Mouse (Mus musculus) thymus, adult 2 months (tissue): ENCODE measurements around the gene 6030468B19Rik.

Experiments
- CTCF ChIP-seq: fragments of 200-500 bp; IDR thresholded peaks from 2 replicates; pipeline ENCODE4 v1.5.1; 2012; ENCODE audit warnings: mild to moderate bottlenecking, control low read depth, low read length, moderate library complexity, borderline replicate concordance; ENCODE audit not compliant: control insufficient read depth, poor library complexity, insufficient read depth; ENCODE audit errors: extremely low read depth
- POLR2A ChIP-seq: fragments of 200-500 bp; IDR thresholded peaks from 2 replicates; pipeline ENCODE4 v1.6.1; 2012; ENCODE audit warnings: mild to moderate bottlenecking, low read length, control low read depth, moderate library complexity; ENCODE audit not compliant: control insufficient read depth, poor library complexity, insufficient read depth; ENCODE audit errors: extremely low read depth

DNA sequence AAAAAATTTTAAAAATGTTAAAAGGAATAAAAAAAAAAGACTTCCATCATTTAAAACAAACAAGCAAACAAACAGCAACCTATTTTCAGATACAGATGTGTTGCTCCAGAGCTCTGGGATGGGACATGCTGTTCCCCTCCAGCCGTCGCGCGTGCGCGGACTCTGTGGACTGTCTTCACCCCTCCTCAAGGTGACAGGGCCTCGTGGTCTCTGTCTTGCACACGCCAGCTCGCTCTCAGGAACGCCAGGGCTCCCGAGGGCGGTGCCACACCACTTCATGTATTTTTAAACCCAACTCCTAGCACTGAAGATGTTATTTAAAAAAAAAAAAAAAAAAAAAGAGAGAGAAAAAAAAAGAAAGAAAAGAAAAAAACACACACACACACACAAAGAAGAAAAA lies 35.2 kb upstream of the 6030468B19Rik start:
- TF ChIP-seq POLR2A = no peak
- TF ChIP-seq CTCF = no peak
